Mouse (Mus musculus) heart, embryonic 16.5 days (tissue): Measurements from ENCODE around the gene Lyst. TPM values are rescaled to one million over a fixed set of nuclear protein-coding genes. Genes with fewer than 3 reads are reported as not detected.

ENCODE experiments used
- ATAC-seq: fragments of 200-750 bp; cut with Nextera tagmentation; replicated peaks from 2 replicates; pipeline ENCODE4 v1.8.0; 2017; ENCODE audit warnings: moderate number of reproducible peaks; ENCODE audit not compliant: insufficient read depth, low FRiP score; ENCODE audit errors: extremely low read depth
- H3K27ac ChIP-seq: fragments of 300-500 bp; sonication (generic); 2 replicates; pipeline ENCODE4 v1.5.1; 2014; ENCODE audit warnings: mild to moderate bottlenecking, low read length, control low read depth, moderate library complexity
- H3K27me3 ChIP-seq: fragments of 300-500 bp; sonication (generic); 2 replicates; pipeline ENCODE4 v1.6.1; 2014; ENCODE audit warnings: low read length, mixed read lengths; ENCODE audit not compliant: control insufficient read depth, insufficient read depth
- H3K36me3 ChIP-seq: fragments of 300-500 bp; sonication (generic); 2 replicates; pipeline ENCODE4 v1.6.1; 2014; ENCODE audit not compliant: control insufficient read depth, insufficient read depth
- H3K4me1 ChIP-seq: fragments of 300-500 bp; sonication (generic); 2 replicates; pipeline ENCODE4 v1.6.1; 2014; ENCODE audit warnings: low read length, mixed read lengths; ENCODE audit not compliant: control insufficient read depth, insufficient read depth
- H3K4me2 ChIP-seq: fragments of 300-500 bp; sonication (generic); 2 replicates; pipeline ENCODE4 v1.6.1; 2014; ENCODE audit warnings: low read depth, mild to moderate bottlenecking, control low read depth, low read length
- H3K4me3 ChIP-seq: fragments of 300-500 bp; sonication (generic); 2 replicates; pipeline ENCODE4 v1.5.1; 2014; ENCODE audit warnings: mild to moderate bottlenecking, control low read depth, low read length
- H3K9ac ChIP-seq: fragments of 300-500 bp; sonication (generic); 2 replicates; pipeline ENCODE4 v1.6.1; 2014; ENCODE audit warnings: low read length, control low read depth
- H3K9me3 ChIP-seq: fragments of 300-500 bp; sonication (generic); replicated peaks from 2 replicates; pipeline ENCODE4 v1.6.1; 2016; ENCODE audit warnings: low read length; ENCODE audit not compliant: control insufficient read depth
- WGBS: fragments of 180-500 bp; shearing (Covaris S2); extraction: QIAGEN DNeasy Blood & Tissue Kit; methylation state at CpG from one replicate; pipeline ENCODE4 v1.1.7; 2014; 5-methylcytosine and 5-hydroxymethylcytosine counted together
- polyA plus RNA-seq: library from polyadenylated mRNA; unstranded; fragments of >200 nt; fragmentation: Nextera tagmentation; extraction: Ambion mirVana; gene quantifications from 2 replicates; pipeline ENCODE4 v1.2.1, GENCODE M21; 2015

Gene Lyst
- polyA plus RNA-seq, 1 experiment from 2014 or later, result 3.2 TPM

DNA sequence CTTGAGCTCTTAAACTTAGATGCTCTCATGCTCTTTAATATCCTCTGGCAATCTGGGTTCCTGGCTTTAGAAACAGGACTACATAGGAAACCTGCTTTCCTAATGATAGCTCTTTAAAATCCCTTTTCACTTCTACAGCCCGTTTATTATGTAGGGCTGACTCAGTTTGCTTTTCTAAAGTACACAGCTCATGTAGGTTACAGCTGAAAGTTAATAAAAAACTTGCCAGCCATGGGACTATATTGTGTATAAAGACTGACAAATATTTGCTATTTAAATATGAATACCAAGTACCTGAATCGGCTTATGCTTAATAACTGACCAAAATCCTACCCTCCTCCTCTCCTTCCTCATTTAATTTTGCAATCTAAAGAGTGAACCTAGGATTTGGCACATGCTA lies 6.7 kb upstream of the Lyst start:
- Histone ChIP-seq H3K9ac (no peak overlapping the region), H3K9me3 (no peaks in the 10 kb centered on the region), H3K4me1 (peaks cover 6% of the 10 kb centered on the region; the same call in 1 of the 2 replicates), H3K4me2 (no peak overlapping the region), H3K27me3 (no peaks in the 10 kb centered on the region), H3K4me3 (no peak overlapping the region), H3K36me3 (no peaks in the 10 kb centered on the region), H3K27ac (no peak overlapping the region)
- WGBS, result 62% methylated on average over 2 of the region's 2 CpGs
- no peak for ATAC-seq

- H3K27ac ChIP-seq, result no peak overlapping the region
- ATAC-seq, result no peak
- no peak overlapping the region for H3K4me3 ChIP-seq
- no peaks in the 10 kb centered on the region for H3K36me3 ChIP-seq
- H3K4me1 ChIP-seq, result peaks cover 11% of the 10 kb centered on the region
- H3K9me3 ChIP-seq, result no peaks in the 10 kb centered on the region
- H3K27me3 ChIP-seq, result no peaks in the 10 kb centered on the region
- WGBS, result 58% methylated on average over 1 of the region's 1 CpGs
- H3K4me2 ChIP-seq, result no peak overlapping the region
- no peak overlapping the region for H3K9ac ChIP-seq
These were observed 2.5 kb upstream of the Lyst start for GRCm38 (mm10) chr13:13587653-13588184.

DNA sequence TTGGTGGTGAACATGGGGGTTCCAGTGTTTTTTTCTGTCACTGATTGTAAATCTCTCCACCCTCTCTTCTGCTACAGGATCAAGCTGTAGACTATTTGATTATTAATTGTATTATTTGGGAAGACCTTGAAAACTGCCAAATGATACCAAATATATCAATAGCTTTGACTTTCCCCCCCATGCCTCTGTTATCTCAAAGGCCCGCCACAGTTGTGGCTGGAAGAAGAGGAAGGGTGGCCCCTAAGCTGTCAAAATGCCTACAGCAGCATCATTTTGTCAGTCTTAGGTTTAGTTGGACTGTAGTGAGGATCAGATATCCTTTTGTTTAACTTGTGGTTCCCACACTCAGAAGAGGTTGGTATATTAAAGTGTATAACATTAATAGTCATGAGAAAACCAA lies 1.7 kb upstream of the Lyst start:
- WGBS, result 82% methylated on average over 1 of the region's 1 CpGs
- H3K27me3 ChIP-seq, result no peaks in the 10 kb centered on the region
- no peak overlapping the region for H3K4me2 ChIP-seq
- no peak overlapping the region for H3K4me3 ChIP-seq
- no peaks in the 10 kb centered on the region for H3K9me3 ChIP-seq
- no peaks in the 10 kb centered on the region for H3K36me3 ChIP-seq
- H3K27ac ChIP-seq, result no peak overlapping the region
- H3K4me1 ChIP-seq, result peaks cover 11% of the 10 kb centered on the region
- H3K9ac ChIP-seq, result no peak overlapping the region
- ATAC-seq, result no peak

GRCm38 (mm10) chr13:13589032-13589431 lies 1.2 kb upstream of the Lyst start:
- no peaks in the 10 kb centered on the region for H3K9me3 ChIP-seq
- peaks cover 11% of the 10 kb centered on the region for H3K4me1 ChIP-seq
- H3K9ac ChIP-seq, result no peak overlapping the region
- no peak for ATAC-seq
- no peak overlapping the region for H3K27ac ChIP-seq
- no peaks in the 10 kb centered on the region for H3K27me3 ChIP-seq
- no peak overlapping the region for H3K4me3 ChIP-seq
- 78% methylated on average over 2 of the region's 2 CpGs for WGBS
- H3K4me2 ChIP-seq, result no peak overlapping the region
- no peaks in the 10 kb centered on the region for H3K36me3 ChIP-seq

DNA sequence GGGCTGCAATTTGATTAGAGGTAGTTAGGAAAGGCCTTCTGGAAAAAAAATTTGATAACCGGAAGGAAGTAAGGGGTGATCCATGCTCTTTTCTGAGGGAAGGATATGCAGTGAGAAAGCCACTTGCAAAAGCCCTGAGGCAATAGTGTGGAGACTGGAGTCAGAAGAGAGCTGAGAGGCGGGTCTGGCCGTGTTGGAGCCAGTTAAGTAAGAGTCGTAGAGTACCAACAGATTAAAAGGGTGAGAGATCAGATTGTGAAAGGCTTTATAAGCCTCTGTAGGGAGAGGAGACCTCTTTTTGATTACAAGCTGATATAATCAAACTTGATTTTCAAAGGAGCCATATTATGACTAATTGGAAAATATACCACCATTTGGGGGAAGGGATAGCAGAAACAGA lies 1.7 kb downstream of the Lyst start:
- Histone ChIP-seq H3K4me1 (peaks cover 9% of the 10 kb centered on the region), H3K9ac (no peak overlapping the region), H3K4me2 (no peak overlapping the region), H3K4me3 (no peak overlapping the region), H3K9me3 (no peaks in the 10 kb centered on the region), H3K27ac (no peak overlapping the region), H3K27me3 (no peaks in the 10 kb centered on the region), H3K36me3 (no peaks in the 10 kb centered on the region)
- no peak for ATAC-seq
- WGBS, result 67% methylated on average over 4 of the region's 4 CpGs

GRCm38 (mm10) chr13:13596424-13597044 lies 6.3 kb downstream of the Lyst start:
- no peaks in the 10 kb centered on the region for H3K36me3 ChIP-seq
- ATAC-seq, result no peak
- WGBS, result 84% methylated on average over 7 of the region's 7 CpGs
- H3K27ac ChIP-seq, result no peak overlapping the region
- no peaks in the 10 kb centered on the region for H3K27me3 ChIP-seq
- 0 out of 2 replicates have a peak, but pooled peaks cover 3% of the 10 kb centered on the region for H3K4me1 ChIP-seq
- no peak overlapping the region for H3K4me2 ChIP-seq
- no peaks in the 10 kb centered on the region for H3K9me3 ChIP-seq
- no peak overlapping the region for H3K4me3 ChIP-seq
- no peak overlapping the region for H3K9ac ChIP-seq

GRCm38 (mm10) chr13:13597896-13598295 lies 7.7 kb downstream of the Lyst start:
- no peak overlapping the region for H3K4me3 ChIP-seq
- WGBS, result 62% methylated on average over 2 of the region's 2 CpGs
- H3K36me3 ChIP-seq, result no peaks in the 10 kb centered on the region
- no peaks in the 10 kb centered on the region for H3K27me3 ChIP-seq
- no peak overlapping the region for H3K27ac ChIP-seq
- H3K9ac ChIP-seq, result no peak overlapping the region
- no peaks in the 10 kb centered on the region for H3K4me1 ChIP-seq
- H3K4me2 ChIP-seq, result no peak overlapping the region
- no peaks in the 10 kb centered on the region for H3K9me3 ChIP-seq
- ATAC-seq, result no peak

DNA sequence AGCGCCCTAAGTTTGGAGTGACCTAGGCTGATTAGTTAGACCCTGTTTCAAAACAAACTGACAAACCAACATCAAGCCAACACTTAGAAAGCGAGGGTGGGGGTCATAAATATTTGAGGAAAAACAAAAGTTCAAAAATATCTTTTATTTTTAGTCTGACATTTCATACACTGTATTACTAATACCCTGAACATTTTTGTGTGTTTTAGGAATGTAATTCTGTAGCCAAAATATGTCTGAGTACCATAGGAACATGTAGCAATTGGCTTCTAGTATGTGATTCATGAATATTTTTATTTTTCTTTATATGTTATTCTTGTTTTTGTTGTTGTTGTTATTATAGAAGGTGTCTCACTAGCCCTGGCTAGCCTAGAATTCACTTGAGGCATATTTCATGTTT lies 11.2 kb downstream of the Lyst start:
- ATAC-seq, result no peak
- WGBS, result 76% methylated on average over 2 of the region's 2 CpGs
- Histone ChIP-seq H3K4me1 (no peaks in the 10 kb centered on the region), H3K4me2 (no peak overlapping the region), H3K4me3 (no peak overlapping the region), H3K36me3 (no peaks in the 10 kb centered on the region), H3K27ac (no peak overlapping the region), H3K9me3 (no peaks in the 10 kb centered on the region), H3K27me3 (no peaks in the 10 kb centered on the region), H3K9ac (no peak overlapping the region)

- Histone ChIP-seq H3K4me1 (no peaks in the 10 kb centered on the region), H3K27ac (no peak overlapping the region), H3K4me3 (no peak overlapping the region), H3K36me3 (no peaks in the 10 kb centered on the region), H3K9me3 (no peaks in the 10 kb centered on the region), H3K27me3 (no peaks in the 10 kb centered on the region), H3K9ac (no peak overlapping the region), H3K4me2 (no peak overlapping the region)
- no peak for ATAC-seq
These were observed 16.0 kb downstream of the Lyst start for GRCm38 (mm10) chr13:13606149-13606548.
